ENCODE assay signal across 8 mouse cellular contexts in genomic region chrX:7776329-7777082, GRCm38 (mm10). TPM values are rescaled to one million over a fixed set of nuclear protein-coding genes. Genes with fewer than 3 reads are reported as not detected.
A peak's percentile ranks its signal among the peaks of the same experiment; 100 is the strongest.
DNase-seq lines count a peak whose midpoint lies in the region; ATAC-seq and TF ChIP-seq lines count a peak whose summit lies in the region.

No protein-coding gene starts in this region.

- peak; percentile 34; the same call in 1 of the 2 replicates for TF ChIP-seq RAD21 in MEL (IDR thresholded peaks at IDR 0.05; ENCODE audit: low read depth, low read length)

- peaks cover 18 to 36% of the 10 kb centered on the region in 2 experiments for H3K4me1 ChIP-seq in MEL (ENCODE audit: control insufficient read depth in 1 of 2, insufficient read depth in 2 of 2, low read length in 2 of 2)
- no peaks in the 10 kb centered on the region for H3K4me1 ChIP-seq in kidney, postnatal 0 days (replicated peaks; ENCODE audit: insufficient read depth, low read length)
- no peaks in the 10 kb centered on the region for H3K4me1 ChIP-seq in lung, postnatal 0 days (ENCODE audit: insufficient read depth, low read depth, low read length)

- H3K9ac ChIP-seq in MEL (ENCODE audit: control insufficient read depth, low read depth, low read length, poor library complexity, severe bottlenecking) = peak overlapping the region; percentile 70
- H3K9ac ChIP-seq in kidney, postnatal 0 days (ENCODE audit: low read depth, low read length) = no peak overlapping the region
- H3K9ac ChIP-seq in lung, postnatal 0 days (replicated peaks; ENCODE audit: low read depth) = no peak overlapping the region

- TF ChIP-seq CTCF in MEL (IDR thresholded peaks at IDR 0.05 in 2 of 3, conservative IDR thresholded peaks at IDR 0.05 in 1 of 3; ENCODE audit: control insufficient read depth in 1 of 3, insufficient read depth in 1 of 3, low read depth in 2 of 3, low read length in 3 of 3, poor library complexity in 1 of 3, severe bottlenecking in 1 of 3) = peak; percentile 71 to 96 (median 82)
- peak; percentile 76 for TF ChIP-seq CTCF in kidney, postnatal 0 days (IDR thresholded peaks at IDR 0.05; ENCODE audit: low read depth)
- peak; percentile 82 for TF ChIP-seq CTCF in lung, postnatal 0 days (IDR thresholded peaks at IDR 0.05)

- WGBS in kidney, postnatal 0 days = 55% methylated on average over 8 of the region's 8 CpGs
- WGBS in lung, postnatal 0 days = 37% methylated on average over 8 of the region's 8 CpGs

- H3K79me2 ChIP-seq in MEL (ENCODE audit: control insufficient read depth, insufficient read depth, low read length, poor library complexity) = no peaks in the 10 kb centered on the region; the same call in 1 of the 2 replicates

- peak overlapping the region; percentile 95 for H3K27ac ChIP-seq in MEL (ENCODE audit: control insufficient read depth, low read depth, low read length)
- no peak overlapping the region for H3K27ac ChIP-seq in kidney, postnatal 0 days
- no peak overlapping the region for H3K27ac ChIP-seq in lung, postnatal 0 days (ENCODE audit: low read length)

- H3K27me3 ChIP-seq in MEL (ENCODE audit: control insufficient read depth in 1 of 2, insufficient read depth in 2 of 2, low read length in 2 of 2) = no peaks in the 10 kb centered on the region
- no peaks in the 10 kb centered on the region for H3K27me3 ChIP-seq in kidney, postnatal 0 days (ENCODE audit: insufficient read depth, low read length)
- H3K27me3 ChIP-seq in lung, postnatal 0 days (replicated peaks; ENCODE audit: insufficient read depth, low read length) = no peaks in the 10 kb centered on the region

- no peak overlapping the region for H3K4me2 ChIP-seq in kidney, postnatal 0 days (ENCODE audit: low read length)
- H3K4me2 ChIP-seq in lung, postnatal 0 days (replicated peaks; ENCODE audit: low read depth, low read length) = no peak overlapping the region

- peak in 1 of 2 experiments; percentile 42; a peak in 1 of 4 replicates for TF ChIP-seq POLR2A in MEL (IDR thresholded peaks at IDR 0.05; ENCODE audit: control insufficient read depth in 1 of 2, insufficient read depth in 1 of 2, low read depth in 1 of 2, low read length in 2 of 2, poor library complexity in 1 of 2)

- peaks cover 3 to 42% of the 10 kb centered on the region in 2 experiments; a peak in 2 of 4 replicates for H3K36me3 ChIP-seq in MEL (ENCODE audit: control insufficient read depth in 1 of 2, insufficient read depth in 2 of 2, low read length in 2 of 2)
- H3K36me3 ChIP-seq in kidney, postnatal 0 days (ENCODE audit: insufficient read depth, low read length) = 0 out of 2 replicates have a peak, but pooled peaks cover 6% of the 10 kb centered on the region
- H3K36me3 ChIP-seq in lung, postnatal 0 days (ENCODE audit: insufficient read depth, low read length) = no peaks in the 10 kb centered on the region

- ATAC-seq in common myeloid progenitor, adult 5-6 weeks (replicated peaks; ENCODE audit: low read depth, poor library complexity, severe bottlenecking) = peak; percentile 63
- no peak; the same call in 1 of the 2 replicates for ATAC-seq in kidney, postnatal 0 days (replicated peaks; ENCODE audit: low FRiP score, low read depth)
- peak; percentile 58 for ATAC-seq in lung, postnatal 0 days

- TF ChIP-seq EP300 in MEL (IDR thresholded peaks at IDR 0.05; ENCODE audit: low read depth in 1 of 2, low read length in 2 of 2) = peak in 1 of 2 experiments; percentile 44; a peak in 2 of 4 replicates
- no peak for TF ChIP-seq EP300 in lung, postnatal 0 days (IDR thresholded peaks at IDR 0.05)

- intact Hi-C loops in heart, postnatal 25 days (cut with DNase I) = loop anchor here (10.0 kb wide), 1 partner anchor 352 kb away; no protein-coding TSS in a partner anchor

- peak overlapping the region in 1 of 2 experiments; percentile 20; a peak in 1 of 4 replicates for H3K4me3 ChIP-seq in MEL (ENCODE audit: control insufficient read depth in 1 of 2, insufficient read depth in 1 of 2, low read depth in 2 of 2, low read length in 2 of 2)
- H3K4me3 ChIP-seq in kidney, postnatal 0 days (replicated peaks; ENCODE audit: low read depth, low read length) = no peak overlapping the region
- no peak overlapping the region for H3K4me3 ChIP-seq in lung, postnatal 0 days (ENCODE audit: low read depth, low read length)

- peak; percentile 77 for DNase-seq in heart, adult 11 months
- DNase-seq in heart, postnatal 25 days (ENCODE audit: low spot score) = no peak
- peak; percentile 86 for DNase-seq in MEL (ENCODE audit: low read depth, low spot score)
- DNase-seq in heart, adult 8-10 months (ENCODE audit: low spot score) = peak; percentile 33
- peak; percentile 39 for DNase-seq in kidney, postnatal 0 days (ENCODE audit: low spot score)
- DNase-seq in lung, postnatal 0 days (ENCODE audit: low spot score) = peak; percentile 38
- peak; percentile 57 for DNase-seq in retina, postnatal 1 day

- H3K9me3 ChIP-seq in MEL (replicated peaks; ENCODE audit: insufficient read depth, low read length) = no peaks in the 10 kb centered on the region
- no peaks in the 10 kb centered on the region for H3K9me3 ChIP-seq in kidney, postnatal 0 days (replicated peaks; ENCODE audit: low read length)
- H3K9me3 ChIP-seq in lung, postnatal 0 days (ENCODE audit: low read length) = no peaks in the 10 kb centered on the region

TF ChIP-seq in MEL, 35 proteins besides CTCF, POLR2A, EP300 and RAD21 (continues in another document):
- TF ChIP-seq SIN3A (IDR thresholded peaks at IDR 0.05; ENCODE audit: low read length) (peak; percentile 73; the same call in 1 of the 2 replicates), MEF2A (IDR thresholded peaks at IDR 0.05; ENCODE audit: extremely low read depth, insufficient replicate concordance, low read depth, low read length, poor library complexity, severe bottlenecking) (no peak), ZMIZ1 (IDR thresholded peaks at IDR 0.05; ENCODE audit: low read depth, low read length) (no peak), GATA1 (IDR thresholded peaks at IDR 0.05; ENCODE audit: low read depth, low read length) (0 out of 2 replicates have a peak, but pooled peaks have one; percentile 2), JUND (IDR thresholded peaks at IDR 0.05; ENCODE audit: low read depth, low read length) (0 out of 2 replicates have a peak, but pooled peaks have one; percentile 36), MYC (IDR thresholded peaks at IDR 0.05; ENCODE audit: low read depth, low read length) (peak; percentile 98), SMC3 (IDR thresholded peaks at IDR 0.05; ENCODE audit: low read depth, low read length) (peak; percentile 70), NELFE (IDR thresholded peaks at IDR 0.05; ENCODE audit: low read depth, low read length) (peak; percentile 41; the same call in 1 of the 2 replicates), CHD1 (IDR thresholded peaks at IDR 0.05; ENCODE audit: low read depth, low read length) (peak; percentile 59; the same call in 1 of the 2 replicates)

RNA-seq across cellular contexts. Expression of gene Gripap1, which starts 13.1 kb away (rescaled TPM):
- 10 to 100 TPM; 24.7 to 26.9 TPM for total RNA-seq in heart, postnatal 25 days (2021)
- 36.2 and 40.5 TPM in 2 replicates for total RNA-seq in MEL (2012; rRNA removed)
- polyA plus RNA-seq in MEL (2012; ENCODE audit: insufficient read depth in 1 of 2, insufficient read length in 2 of 2, low read depth in 1 of 2, low replicate concordance in 2 of 2, missing spikeins in 1 of 2) = 100 to 1,000 TPM in 1 of 2 experiments, 10 to 100 TPM in 1; 84.6 to 244 TPM
- 73.1 and 85.8 TPM in 2 replicates for total RNA-seq in common myeloid progenitor, adult 5-6 weeks (2017)
- 10 to 100 TPM; 23.1 to 26.1 (median 24.7) TPM for total RNA-seq in heart, adult 8-10 months (2022)
- polyA plus RNA-seq in kidney, postnatal 0 days (2015; fragmentation: Nextera tagmentation; extraction: Ambion mirVana) = 29.6 and 30.1 TPM in 2 replicates
- polyA plus RNA-seq in lung, postnatal 0 days (2015; fragmentation: Nextera tagmentation; extraction: Ambion mirVana) = 22.1 and 25.6 TPM in 2 replicates

RNA-seq across cellular contexts. Expression of gene Tfe3, which starts 14.1 kb away (rescaled TPM):
- total RNA-seq in heart, postnatal 25 days (2021) = 10 to 100 TPM; 15.0 to 16.8 TPM
- 20.6 and 23.4 TPM in 2 replicates for total RNA-seq in MEL (2012; rRNA removed)
- 10 to 100 TPM in 1 of 2 experiments, not detected in 1; 64.7 TPM for polyA plus RNA-seq in MEL (2012; ENCODE audit: insufficient read depth in 1 of 2, insufficient read length in 2 of 2, low read depth in 1 of 2, low replicate concordance in 2 of 2, missing spikeins in 1 of 2)
- 7.1 and 10.1 TPM in 2 replicates for total RNA-seq in common myeloid progenitor, adult 5-6 weeks (2017)
- 10 to 100 TPM; 11.9 to 16.9 (median 14.8) TPM for total RNA-seq in heart, adult 8-10 months (2022)
- 22.9 and 24.1 TPM in 2 replicates for polyA plus RNA-seq in kidney, postnatal 0 days (2015; fragmentation: Nextera tagmentation; extraction: Ambion mirVana)
- 22.0 and 27.6 TPM in 2 replicates for polyA plus RNA-seq in lung, postnatal 0 days (2015; fragmentation: Nextera tagmentation; extraction: Ambion mirVana)

RNA-seq across cellular contexts. Expression of gene Ccdc120, which starts 25.8 kb away (rescaled TPM):
- total RNA-seq in heart, postnatal 25 days (2021) = 1 to 10 TPM in 1 of 2 experiments, under 1 TPM in 1; 0.91 to 2.0 TPM
- 3.9 and 5.8 TPM in 2 replicates for total RNA-seq in MEL (2012; rRNA removed)
- 10 to 100 TPM in 1 of 2 experiments, not detected in 1; 12.2 TPM for polyA plus RNA-seq in MEL (2012; ENCODE audit: insufficient read depth in 1 of 2, insufficient read length in 2 of 2, low read depth in 1 of 2, low replicate concordance in 2 of 2, missing spikeins in 1 of 2)
- total RNA-seq in common myeloid progenitor, adult 5-6 weeks (2017) = 5.2 and 6.8 TPM in 2 replicates
- 1 to 10 TPM in 1 of 4 experiments, under 1 TPM in 3; 0.37 to 1.0 (median 0.73) TPM for total RNA-seq in heart, adult 8-10 months (2022)
- 16.8 and 17.4 TPM in 2 replicates for polyA plus RNA-seq in kidney, postnatal 0 days (2015; fragmentation: Nextera tagmentation; extraction: Ambion mirVana)
- polyA plus RNA-seq in lung, postnatal 0 days (2015; fragmentation: Nextera tagmentation; extraction: Ambion mirVana) = 26.4 and 28.2 TPM in 2 replicates

RNA-seq across cellular contexts. Expression of gene Kcnd1, which starts 45.6 kb away (rescaled TPM):
- under 1 TPM; 0.22 to 0.23 TPM for total RNA-seq in heart, postnatal 25 days (2021)
- total RNA-seq in MEL (2012; rRNA removed) = 0.26 and 0.31 TPM in 2 replicates
- 1 to 10 TPM in 1 of 2 experiments, not detected in 1; 1.4 TPM for polyA plus RNA-seq in MEL (2012; ENCODE audit: insufficient read depth in 1 of 2, insufficient read length in 2 of 2, low read depth in 1 of 2, low replicate concordance in 2 of 2, missing spikeins in 1 of 2)
- 0.91 TPM in 1 of 2 replicates, not detected in the other for total RNA-seq in common myeloid progenitor, adult 5-6 weeks (2017)
- total RNA-seq in heart, adult 8-10 months (2022) = under 1 TPM; 0.23 to 0.30 (median 0.27) TPM
- polyA plus RNA-seq in kidney, postnatal 0 days (2015; fragmentation: Nextera tagmentation; extraction: Ambion mirVana) = 0.68 and 0.83 TPM in 2 replicates
- 0.30 and 0.41 TPM in 2 replicates for polyA plus RNA-seq in lung, postnatal 0 days (2015; fragmentation: Nextera tagmentation; extraction: Ambion mirVana)

RNA-seq across cellular contexts. Expression of gene Praf2, which starts 48.3 kb away (rescaled TPM):
- total RNA-seq in heart, postnatal 25 days (2021) = 1 to 10 TPM; 6.5 to 6.9 TPM
- 19.1 and 23.0 TPM in 2 replicates for total RNA-seq in MEL (2012; rRNA removed)
- polyA plus RNA-seq in MEL (2012; ENCODE audit: insufficient read depth in 1 of 2, insufficient read length in 2 of 2, low read depth in 1 of 2, low replicate concordance in 2 of 2, missing spikeins in 1 of 2) = 10 to 100 TPM in 1 of 2 experiments, not detected in 1; 60.1 TPM
- total RNA-seq in common myeloid progenitor, adult 5-6 weeks (2017) = 6.2 and 10.4 TPM in 2 replicates
- 1 to 10 TPM; 4.3 to 6.7 (median 5.7) TPM for total RNA-seq in heart, adult 8-10 months (2022)
- polyA plus RNA-seq in kidney, postnatal 0 days (2015; fragmentation: Nextera tagmentation; extraction: Ambion mirVana) = 40.9 and 41.6 TPM in 2 replicates
- polyA plus RNA-seq in lung, postnatal 0 days (2015; fragmentation: Nextera tagmentation; extraction: Ambion mirVana) = 18.3 and 18.8 TPM in 2 replicates
